Mouse (Mus musculus) midbrain, embryonic 12.5 days (tissue): ENCODE data around the gene Tmprss15. TPM values are rescaled to one million over a fixed set of nuclear protein-coding genes. Genes with fewer than 3 reads are reported as not detected.

Source experiments
- polyA plus RNA-seq: library from polyadenylated mRNA; unstranded; fragments of >200 nt; fragmentation: Nextera tagmentation; extraction: Ambion mirVana; gene quantifications from 2 replicates; pipeline ENCODE4 v1.2.1, GENCODE M21; 2016

Tmprss15 gene
- polyA plus RNA-seq, 1 experiment from 2014 or later, result not detected

Other genes with a start within 250 kb of the Tmprss15 start
- 1.1 and 1.5 TPM in 2 replicates for gene Chodl, start 160.1 kb downstream of the Tmprss15 start, polyA plus RNA-seq